Mouse (Mus musculus) adrenal gland, adult 8-10 months (tissue): Measurements from ENCODE around the gene Ptpn3. TPM values are rescaled to one million over a fixed set of nuclear protein-coding genes. Genes with fewer than 3 reads are reported as not detected.

Experiments used
- DNase-seq: peaks from one replicate; pipeline ENCODE4 v3.0.0; 2022
- total RNA-seq, 4 experiments: library from RNA; stranded (reverse); gene quantifications; 2 replicates each; pipeline ENCODE4 v1.2.4; 2022

The Ptpn3 gene
- 10 to 100 TPM; 31.1 to 57.6 (median 40.2) TPM for total RNA-seq

GRCm38 (mm10) chr4:57301410-57302313 lies at the start of gene Ptpn3:
Gene Ptpn3 (minus strand): TSS chr4:57301837.
- peak; percentile 87 for DNase-seq

- no peak for DNase-seq
Observed at GRCm38 (mm10) chr4:57350541-57350940, 48.9 kb upstream of the Ptpn3 start.

GRCm38 (mm10) chr4:57343996-57344395 lies 42.4 kb upstream of the Ptpn3 start:
- no peak for DNase-seq

GRCm38 (mm10) chr4:57338923-57339322 lies 37.3 kb upstream of the Ptpn3 start:
- no peak for DNase-seq

- DNase-seq: no peak
Observed at GRCm38 (mm10) chr4:57338061-57338460, 36.4 kb upstream of the Ptpn3 start.

- no peak for DNase-seq
Observed at GRCm38 (mm10) chr4:57335000-57335666, 33.5 kb upstream of the Ptpn3 start.

- no peak for DNase-seq
Observed at GRCm38 (mm10) chr4:57333926-57334548, 32.4 kb upstream of the Ptpn3 start.

GRCm38 (mm10) chr4:57332511-57332910 lies 30.9 kb upstream of the Ptpn3 start:
- DNase-seq: peak; percentile 66

GRCm38 (mm10) chr4:57320606-57321327 lies 19.1 kb upstream of the Ptpn3 start:
- no peak for DNase-seq

- DNase-seq: no peak
Observed at GRCm38 (mm10) chr4:57318525-57319212, 17.0 kb upstream of the Ptpn3 start.

- DNase-seq: no peak
Observed at GRCm38 (mm10) chr4:57312256-57313166, 10.9 kb upstream of the Ptpn3 start.

GRCm38 (mm10) chr4:57311750-57312149 lies 10.1 kb upstream of the Ptpn3 start:
- no peak for DNase-seq

- DNase-seq: peak; percentile 83
Observed at GRCm38 (mm10) chr4:57308214-57309000, 6.8 kb upstream of the Ptpn3 start.

GRCm38 (mm10) chr4:57307747-57308146 lies 6.1 kb upstream of the Ptpn3 start:
- peak; percentile 58 for DNase-seq

GRCm38 (mm10) chr4:57306260-57306659 lies 4.6 kb upstream of the Ptpn3 start:
- DNase-seq: no peak

- no peak for DNase-seq
Observed at GRCm38 (mm10) chr4:57305644-57306043, 4.0 kb upstream of the Ptpn3 start.

GRCm38 (mm10) chr4:57300469-57301409 lies 898 bp downstream of the Ptpn3 start:
- no peak for DNase-seq

GRCm38 (mm10) chr4:57299701-57300468 lies 1.8 kb downstream of the Ptpn3 start:
- peak; percentile 64 for DNase-seq
